Mouse (Mus musculus) lung, adult 2 months (tissue): ENCODE results near the gene 6430571L13Rik. TPM values are rescaled to one million over a fixed set of nuclear protein-coding genes. Genes with fewer than 3 reads are reported as not detected.

Source experiments
- DNase-seq: peaks from one replicate; pipeline ENCODE4 v3.0.0; 2022
- H3K4me1 ChIP-seq: fragments of 200-500 bp; 2 replicates; pipeline ENCODE4 v1.6.1; 2011; ENCODE audit warnings: low read length; ENCODE audit not compliant: control insufficient read depth, insufficient read depth
- H3K4me3 ChIP-seq: fragments of 200-500 bp; replicated peaks from 2 replicates; pipeline ENCODE3; 2011; ENCODE audit warnings: low read depth, mild to moderate bottlenecking, control low read depth, low read length; ENCODE audit errors: extremely low read depth
- CTCF ChIP-seq: fragments of 200-500 bp; IDR thresholded peaks from 2 replicates; pipeline ENCODE4 v1.5.1; 2011; ENCODE audit warnings: mild to moderate bottlenecking, low read length, control low read depth; ENCODE audit not compliant: insufficient read depth
- POLR2A ChIP-seq: fragments of 200-500 bp; IDR thresholded peaks from 2 replicates; pipeline ENCODE4 v1.6.1; 2011; ENCODE audit warnings: low read depth, mild to moderate bottlenecking, control low read depth, low read length, borderline replicate concordance; ENCODE audit errors: extremely low read depth
- WGBS: fragments of 180-500 bp; shearing (Covaris S2); methylation state at CpG from one replicate; pipeline ENCODE4 v1.1.7; 2018; 5-methylcytosine and 5-hydroxymethylcytosine counted together
- polyA plus RNA-seq: library from polyadenylated mRNA; depleted of rRNA; stranded (reverse); fragments of >200 nt; gene quantifications from 2 replicates; pipeline ENCODE4 v1.2.3, GENCODE M21; 2012; rRNA removed

The 6430571L13Rik gene
- 0.34 and 1.1 TPM in 2 replicates for polyA plus RNA-seq

- 1% methylated on average over 34 of the region's 34 CpGs for WGBS
- DNase-seq, result peak; percentile 94
Observed at GRCm38 (mm10) chr9:107340267-107340859, at the start of gene 6430571L13Rik. 6430571L13Rik (plus strand) TSS chr9:107340602.

DNA sequence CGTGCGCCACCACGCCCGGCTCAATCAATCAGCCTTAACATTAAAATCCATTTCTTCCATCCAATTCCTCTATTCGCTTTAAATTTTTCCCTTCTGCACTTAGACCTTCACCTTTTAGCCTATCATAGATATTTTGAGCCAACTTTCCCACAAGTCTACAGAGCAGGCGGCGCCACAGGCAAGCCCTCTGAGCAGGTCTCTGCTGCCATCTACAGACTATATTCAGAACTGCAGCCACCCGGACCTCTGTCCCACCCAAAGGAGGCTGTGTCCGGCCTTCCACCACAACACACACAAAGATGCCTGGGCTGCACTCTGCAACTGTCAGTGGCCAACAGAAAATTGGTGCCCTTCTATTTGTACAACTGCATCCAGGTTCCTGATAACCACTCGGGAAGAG is 49.5 kb upstream of the 6430571L13Rik start:
- peaks cover 11% of the 10 kb centered on the region for H3K4me1 ChIP-seq
- TF ChIP-seq CTCF (peak; percentile 97), POLR2A (no peak)
- no peak overlapping the region for H3K4me3 ChIP-seq
- 27% methylated on average over 10 of the region's 10 CpGs for WGBS
- peak; percentile 87 for DNase-seq

More at GRCm38 (mm10) chr9:107340267-107340859, at the start of gene 6430571L13Rik:
- TF ChIP-seq POLR2A (no peak), CTCF (no peak)
- Histone ChIP-seq H3K4me1 (peaks cover 7% of the 10 kb centered on the region), H3K4me3 (peak within 1 kb of the TSS; percentile 95)

DNA sequence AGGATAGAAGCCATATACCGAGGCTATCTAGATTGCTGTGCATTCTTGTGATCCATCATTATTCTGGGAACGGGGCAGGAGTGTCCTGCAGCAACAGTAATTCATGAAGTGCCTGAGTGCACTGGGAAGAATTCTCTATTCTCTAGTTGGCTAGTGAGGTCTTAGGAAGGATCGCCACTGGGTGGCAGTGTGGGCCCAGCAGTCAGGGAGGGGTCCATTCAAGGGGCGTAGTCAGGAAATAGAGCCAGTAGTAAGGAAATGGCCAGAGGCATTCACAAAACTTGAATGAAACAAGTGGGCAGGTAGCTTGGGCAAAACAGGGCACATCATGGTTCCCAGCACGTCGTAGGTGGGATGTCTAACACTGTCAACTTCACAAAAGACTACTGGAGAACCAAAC is 46.2 kb upstream of the 6430571L13Rik start:
- peak; percentile 91 for DNase-seq
- TF ChIP-seq POLR2A, result no peak
- peak; percentile 93 for TF ChIP-seq CTCF
- no peak overlapping the region for H3K4me3 ChIP-seq
- peaks cover 8% of the 10 kb centered on the region for H3K4me1 ChIP-seq
- 3% methylated on average over 6 of the region's 6 CpGs for WGBS

- peak overlapping the region; percentile 64 for H3K4me3 ChIP-seq
- TF ChIP-seq POLR2A (no peak), CTCF (no peak)
- 21% methylated on average over 4 of the region's 4 CpGs for WGBS
- peaks cover 10% of the 10 kb centered on the region for H3K4me1 ChIP-seq
- no peak for DNase-seq
Observed at GRCm38 (mm10) chr9:107295616-107296015, 44.8 kb upstream of the 6430571L13Rik start.

- peak within 1 kb of the TSS; percentile 86 for H3K4me3 ChIP-seq
- DNase-seq, result no peak
- TF ChIP-seq POLR2A, result no peak
- TF ChIP-seq CTCF, result no peak
- peaks cover 13% of the 10 kb centered on the region for H3K4me1 ChIP-seq
Observed at GRCm38 (mm10) chr9:107296016-107296040, 44.6 kb upstream of the 6430571L13Rik start, which contains the start of gene Cish. Cish (plus strand) TSS chr9:107296026.

- TF ChIP-seq POLR2A (no peak), CTCF (no peak)
- DNase-seq, result no peak
- Histone ChIP-seq H3K4me3 (peak overlapping the region; percentile 64), H3K4me1 (peaks cover 15% of the 10 kb centered on the region)
- under 1% methylated on average over 14 of the region's 14 CpGs for WGBS
Observed at GRCm38 (mm10) chr9:107296041-107296440, 44.4 kb upstream of the 6430571L13Rik start.

GRCm38 (mm10) chr9:107296501-107296965 is 43.9 kb upstream of the 6430571L13Rik start:
- WGBS, result under 1% methylated on average over 31 of the region's 31 CpGs
- DNase-seq, result peak; percentile 98

DNA sequence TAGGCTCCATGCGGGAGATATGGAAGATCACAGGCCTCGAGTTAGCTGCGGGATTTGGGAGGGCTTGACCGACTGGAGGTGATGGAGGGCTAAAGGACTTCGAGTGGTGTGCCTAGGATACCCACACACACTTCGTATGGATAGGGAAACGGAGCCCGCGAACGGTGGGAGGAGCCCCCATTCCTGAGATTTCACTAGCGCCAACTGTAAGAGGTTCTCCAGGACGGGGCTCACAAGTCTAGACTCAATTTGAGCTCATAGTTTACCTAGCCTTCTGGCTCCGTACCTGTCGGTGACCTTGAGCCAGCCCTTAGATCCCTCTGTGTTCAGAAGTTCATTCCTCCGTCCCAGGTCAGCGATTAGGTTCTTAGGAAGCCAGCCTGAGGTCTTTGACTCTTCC is 43.3 kb upstream of the 6430571L13Rik start:
- peaks cover 18% of the 10 kb centered on the region for H3K4me1 ChIP-seq
- TF ChIP-seq POLR2A (0 out of 2 replicates have a peak, but pooled peaks have one; percentile 8), CTCF (no peak)
- H3K4me3 ChIP-seq, result peak overlapping the region; percentile 86
- no peak for DNase-seq
- WGBS, result under 1% methylated on average over 16 of the region's 16 CpGs

More at GRCm38 (mm10) chr9:107296501-107296965, 43.9 kb upstream of the 6430571L13Rik start:
- H3K4me3 ChIP-seq, result peak overlapping the region; percentile 86
- H3K4me1 ChIP-seq, result peaks cover 16% of the 10 kb centered on the region
- TF ChIP-seq POLR2A (peak; percentile 84), CTCF (no peak)

DNA sequence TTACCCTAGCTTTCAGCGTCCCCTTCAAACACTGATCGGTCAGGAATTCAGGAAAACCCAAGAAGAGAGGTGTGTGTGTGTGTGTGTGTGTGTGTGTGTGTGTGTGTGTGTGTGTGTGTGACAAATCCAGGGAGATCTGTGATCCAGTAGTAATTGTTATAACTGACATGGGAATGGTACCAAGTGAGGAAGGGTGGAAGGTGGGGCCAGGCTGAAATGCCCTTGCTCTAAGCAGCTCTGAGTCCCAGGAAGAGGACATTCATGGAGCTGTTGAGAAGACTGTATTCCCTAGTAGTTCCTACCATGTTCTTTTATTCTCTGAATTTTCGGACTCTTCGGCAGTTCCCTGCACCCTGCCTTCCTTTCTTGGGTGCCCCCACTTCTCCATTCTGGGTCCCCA is 42.7 kb upstream of the 6430571L13Rik start:
- 34% methylated on average over 4 of the region's 4 CpGs for WGBS
- peak overlapping the region; percentile 86 for H3K4me3 ChIP-seq
- H3K4me1 ChIP-seq, result peaks cover 22% of the 10 kb centered on the region
- no peak for TF ChIP-seq POLR2A
- no peak for TF ChIP-seq CTCF
- DNase-seq, result no peak

DNA sequence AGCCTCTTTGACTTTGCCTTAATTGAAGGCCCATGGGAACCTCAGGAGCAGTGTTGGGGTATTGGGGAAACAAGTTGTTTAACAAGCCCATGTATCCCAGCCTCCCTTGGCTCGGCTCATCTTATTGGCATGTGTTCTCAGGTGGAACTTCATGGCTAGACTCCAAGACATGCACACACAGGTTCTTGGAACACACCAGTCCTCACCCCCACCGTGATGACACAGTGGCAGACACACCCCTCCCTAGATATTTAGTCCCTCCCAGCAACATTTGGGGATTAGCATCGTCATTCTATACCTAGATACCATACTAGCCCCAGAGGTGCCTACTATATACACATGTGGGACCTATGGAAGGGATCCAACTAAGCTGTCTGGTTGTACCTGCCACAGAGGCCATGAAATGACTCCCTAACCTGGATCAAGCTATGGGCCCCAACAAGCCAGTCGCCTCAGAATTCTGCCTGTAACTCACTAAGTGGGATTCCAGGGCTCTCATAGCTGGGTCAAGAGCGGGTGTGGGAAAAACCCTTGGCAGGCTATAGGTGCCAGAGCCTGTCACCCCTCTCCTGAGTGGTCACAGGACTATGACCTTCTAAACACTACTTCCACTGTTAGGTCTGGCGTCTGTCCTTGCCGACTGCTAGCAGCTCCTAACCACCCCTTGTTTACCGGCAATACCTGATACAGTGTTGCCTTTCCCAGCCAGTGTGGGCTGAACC is 42.2 kb upstream of the 6430571L13Rik start:
- Histone ChIP-seq H3K4me1 (peaks cover 26% of the 10 kb centered on the region), H3K4me3 (peak overlapping the region; percentile 86)
- peak; percentile 75 for DNase-seq
- 28% methylated on average over 8 of the region's 8 CpGs for WGBS
- TF ChIP-seq CTCF (no peak), POLR2A (no peak)

DNA sequence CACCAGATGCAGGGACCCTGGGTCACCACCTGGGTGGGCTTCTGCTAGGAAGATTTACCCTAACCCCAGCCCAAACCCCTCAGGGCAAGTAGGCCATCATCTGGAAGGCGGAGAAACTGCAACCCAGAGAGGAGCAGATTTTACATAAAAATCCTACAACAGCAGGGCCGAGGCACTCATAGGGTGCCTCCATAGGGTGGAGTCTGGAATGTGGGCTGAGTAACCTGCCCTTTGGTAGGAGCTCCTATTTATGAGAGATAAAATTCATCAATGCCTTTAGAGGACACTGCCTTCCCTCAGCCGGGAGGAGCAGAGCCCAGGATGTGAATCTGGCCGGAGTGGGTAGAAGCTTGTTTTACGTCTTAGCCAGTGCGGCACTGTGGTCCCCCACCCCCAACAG is 41.5 kb upstream of the 6430571L13Rik start:
- DNase-seq, result no peak
- TF ChIP-seq CTCF, result no peak
- no peak for TF ChIP-seq POLR2A
- H3K4me3 ChIP-seq, result peak overlapping the region; percentile 86
- WGBS, result 48% methylated on average over 6 of the region's 6 CpGs
- peaks cover 32% of the 10 kb centered on the region for H3K4me1 ChIP-seq
